Mouse (Mus musculus): ENCODE measurements around the gene Fry. TPM values are rescaled to one million over a fixed set of nuclear protein-coding genes. Genes with fewer than 3 reads are reported as not detected.

The Fry gene
- polyA plus RNA-seq, 1 experiment from 2014 or later: 5.5 TPM

DNA sequence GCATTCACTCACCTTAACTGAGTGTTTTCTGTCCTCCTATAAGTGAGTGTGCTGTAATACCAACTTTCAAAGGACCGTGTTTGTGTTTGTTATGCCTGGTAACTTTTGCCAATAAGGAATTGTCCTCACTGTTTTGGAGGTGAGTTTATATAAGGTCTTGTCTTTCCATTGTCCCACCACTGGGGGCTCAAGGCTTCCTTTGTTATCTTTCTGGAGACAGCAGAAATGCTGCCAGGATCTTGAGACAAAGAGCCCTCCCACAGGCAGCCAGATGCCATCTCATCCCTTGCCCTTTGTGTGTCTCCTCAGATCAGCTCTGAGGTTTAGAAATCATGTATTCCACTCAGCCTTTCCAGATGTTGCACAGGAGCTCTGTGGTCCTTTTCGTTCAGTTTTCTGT, 194.8 kb downstream of the Fry start:
- 0 out of 2 replicates have a peak, but pooled peaks have one; percentile 8 for TF ChIP-seq CTCF (IDR thresholded peaks at IDR 0.05; ENCODE audit: low read depth)
- 63% methylated on average over 2 of the region's 2 CpGs for WGBS
- ATAC-seq (ENCODE audit: insufficient read depth): no peak
- no peaks in the 10 kb centered on the region for H3K27me3 ChIP-seq (ENCODE audit: insufficient read depth, low read length)
- no peaks in the 10 kb centered on the region for H3K36me3 ChIP-seq (ENCODE audit: insufficient read depth)
- no peak overlapping the region for H3K27ac ChIP-seq (ENCODE audit: low read depth)
- no peak overlapping the region for H3K9ac ChIP-seq
- no peak overlapping the region for H3K4me3 ChIP-seq (ENCODE audit: low read depth, low read length)
- peaks cover 4% of the 10 kb centered on the region; the same call in 1 of the 2 replicates for H3K9me3 ChIP-seq (ENCODE audit: low read depth, low read length)
- DNase-seq: peak; percentile 17
- H3K4me1 ChIP-seq (ENCODE audit: insufficient read depth): no peaks in the 10 kb centered on the region
- H3K4me2 ChIP-seq: no peak overlapping the region

DNA sequence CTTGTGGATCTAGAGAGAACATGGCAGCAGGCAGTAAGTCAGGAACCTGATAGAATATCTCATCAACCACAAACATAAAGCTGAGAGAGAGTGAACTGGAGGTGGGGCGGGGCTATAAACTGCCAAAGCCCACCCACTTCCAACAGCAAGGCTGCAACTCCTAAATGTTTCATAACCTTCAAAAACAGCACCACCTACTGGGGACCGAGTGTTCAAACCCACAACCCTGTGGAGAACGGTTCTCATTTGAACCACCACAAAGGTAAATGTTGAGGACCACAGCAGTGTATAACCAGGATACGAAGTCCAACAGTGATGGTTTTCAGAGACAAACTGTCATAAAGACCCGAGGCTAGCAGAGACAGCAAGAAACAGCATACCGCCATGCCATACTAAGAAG, 196.1 kb downstream of the Fry start:
- 92% methylated on average over 6 of the region's 6 CpGs for WGBS
- Histone ChIP-seq H3K4me1 (ENCODE audit: insufficient read depth) (no peaks in the 10 kb centered on the region), H3K27ac (ENCODE audit: low read depth) (no peak overlapping the region), H3K4me2 (no peak overlapping the region), H3K36me3 (ENCODE audit: insufficient read depth) (no peaks in the 10 kb centered on the region), H3K4me3 (ENCODE audit: low read depth, low read length) (no peak overlapping the region), H3K9ac (no peak overlapping the region), H3K9me3 (ENCODE audit: low read depth, low read length) (peaks cover 4% of the 10 kb centered on the region; the same call in 1 of the 2 replicates), H3K27me3 (ENCODE audit: insufficient read depth, low read length) (no peaks in the 10 kb centered on the region)
- ATAC-seq (ENCODE audit: insufficient read depth): no peak
- no peak for TF ChIP-seq CTCF (IDR thresholded peaks at IDR 0.05; ENCODE audit: low read depth)
- DNase-seq: no peak

DNA sequence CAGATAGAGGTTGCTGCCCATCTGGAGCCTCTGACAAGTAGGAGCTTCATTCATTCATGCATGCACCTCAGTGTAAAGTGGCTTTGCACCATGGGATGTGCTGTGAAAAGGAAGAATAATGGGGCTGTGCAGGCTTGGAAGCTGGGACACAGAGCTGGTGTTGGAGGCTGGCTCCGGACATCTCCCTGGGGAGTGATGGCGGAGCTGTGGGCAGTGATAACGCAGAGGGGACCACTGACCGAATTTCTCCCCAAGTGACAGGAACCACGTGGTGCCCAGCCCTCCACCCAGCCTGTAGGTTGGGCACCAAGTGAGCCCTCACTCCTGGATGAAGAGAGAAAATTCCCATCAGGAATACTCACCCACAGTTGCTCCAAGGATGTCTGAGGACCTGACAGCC, 207.0 kb downstream of the Fry start:
- Histone ChIP-seq H3K4me1 (ENCODE audit: insufficient read depth) (no peaks in the 10 kb centered on the region), H3K9ac (no peak overlapping the region), H3K27me3 (ENCODE audit: insufficient read depth, low read length) (no peaks in the 10 kb centered on the region), H3K9me3 (ENCODE audit: low read depth, low read length) (no peaks in the 10 kb centered on the region), H3K36me3 (ENCODE audit: insufficient read depth) (no peaks in the 10 kb centered on the region), H3K4me2 (no peak overlapping the region), H3K4me3 (ENCODE audit: low read depth, low read length) (no peak overlapping the region), H3K27ac (ENCODE audit: low read depth) (no peak overlapping the region)
- DNase-seq (no peak), ATAC-seq (ENCODE audit: insufficient read depth) (no peak)
- TF ChIP-seq CTCF (IDR thresholded peaks at IDR 0.05; ENCODE audit: low read depth): no peak
- WGBS: 55% methylated on average over 5 of the region's 5 CpGs

GRCm38 (mm10) chr5:150328686-150329085, 210.2 kb downstream of the Fry start:
- TF ChIP-seq CTCF (IDR thresholded peaks at IDR 0.05; ENCODE audit: low read depth): no peak
- ATAC-seq (ENCODE audit: insufficient read depth) (no peak), DNase-seq (no peak)
- H3K4me1 ChIP-seq (ENCODE audit: insufficient read depth): peaks cover 3% of the 10 kb centered on the region; the same call in 1 of the 2 replicates
- WGBS: 87% methylated on average over 6 of the region's 6 CpGs
- H3K27me3 ChIP-seq (ENCODE audit: insufficient read depth, low read length): no peaks in the 10 kb centered on the region
- H3K4me3 ChIP-seq (ENCODE audit: low read depth, low read length): no peak overlapping the region
- H3K9ac ChIP-seq: no peak overlapping the region
- no peaks in the 10 kb centered on the region for H3K9me3 ChIP-seq (ENCODE audit: low read depth, low read length)
- H3K27ac ChIP-seq (ENCODE audit: low read depth): no peak overlapping the region
- no peak overlapping the region for H3K4me2 ChIP-seq
- H3K36me3 ChIP-seq (ENCODE audit: insufficient read depth): no peaks in the 10 kb centered on the region

DNA sequence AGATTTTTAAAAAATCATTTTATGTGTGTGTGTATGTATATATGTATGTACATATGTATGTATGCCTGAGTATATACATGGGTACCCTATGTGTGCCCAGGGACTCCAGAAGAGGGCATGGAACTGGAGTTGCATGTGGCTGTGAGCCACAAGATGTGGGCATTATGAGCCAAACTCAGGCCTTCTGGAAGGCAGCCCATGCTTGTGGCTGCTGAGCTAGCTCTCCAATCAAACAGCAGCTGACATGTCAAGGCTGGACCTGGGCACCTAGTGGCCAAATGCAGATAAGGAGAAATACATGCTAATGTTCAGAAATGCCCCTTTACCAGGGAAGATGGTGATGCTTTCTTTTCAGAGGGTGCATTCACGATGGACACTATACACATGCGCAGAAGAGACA, 213.4 kb downstream of the Fry start:
- H3K36me3 ChIP-seq (ENCODE audit: insufficient read depth): no peaks in the 10 kb centered on the region
- no peak overlapping the region for H3K4me2 ChIP-seq
- no peak overlapping the region for H3K4me3 ChIP-seq (ENCODE audit: low read depth, low read length)
- 79% methylated on average over 2 of the region's 2 CpGs for WGBS
- ATAC-seq (ENCODE audit: insufficient read depth) (no peak), DNase-seq (no peak)
- no peak overlapping the region for H3K9ac ChIP-seq
- H3K27me3 ChIP-seq (ENCODE audit: insufficient read depth, low read length): no peaks in the 10 kb centered on the region
- H3K27ac ChIP-seq (ENCODE audit: low read depth): no peak overlapping the region
- 0 out of 2 replicates have a peak, but pooled peaks have one; percentile 9 for TF ChIP-seq CTCF (IDR thresholded peaks at IDR 0.05; ENCODE audit: low read depth)
- H3K9me3 ChIP-seq (ENCODE audit: low read depth, low read length): no peaks in the 10 kb centered on the region
- peaks cover 3% of the 10 kb centered on the region; the same call in 1 of the 2 replicates for H3K4me1 ChIP-seq (ENCODE audit: insufficient read depth)

GRCm38 (mm10) chr5:150332810-150333209, 214.4 kb downstream of the Fry start:
- H3K4me1 ChIP-seq (ENCODE audit: insufficient read depth): peaks cover 3% of the 10 kb centered on the region; the same call in 1 of the 2 replicates
- no peaks in the 10 kb centered on the region for H3K9me3 ChIP-seq (ENCODE audit: low read depth, low read length)
- no peak overlapping the region for H3K9ac ChIP-seq
- H3K36me3 ChIP-seq (ENCODE audit: insufficient read depth): no peaks in the 10 kb centered on the region
- 45% methylated on average over 5 of the region's 5 CpGs for WGBS
- ATAC-seq (ENCODE audit: insufficient read depth) (no peak; the same call in 1 of the 2 replicates), DNase-seq (no peak)
- H3K4me3 ChIP-seq (ENCODE audit: low read depth, low read length): no peak overlapping the region
- H3K27me3 ChIP-seq (ENCODE audit: insufficient read depth, low read length): no peaks in the 10 kb centered on the region
- no peak overlapping the region for H3K27ac ChIP-seq (ENCODE audit: low read depth)
- TF ChIP-seq CTCF (IDR thresholded peaks at IDR 0.05; ENCODE audit: low read depth): no peak
- H3K4me2 ChIP-seq: no peak overlapping the region

DNA sequence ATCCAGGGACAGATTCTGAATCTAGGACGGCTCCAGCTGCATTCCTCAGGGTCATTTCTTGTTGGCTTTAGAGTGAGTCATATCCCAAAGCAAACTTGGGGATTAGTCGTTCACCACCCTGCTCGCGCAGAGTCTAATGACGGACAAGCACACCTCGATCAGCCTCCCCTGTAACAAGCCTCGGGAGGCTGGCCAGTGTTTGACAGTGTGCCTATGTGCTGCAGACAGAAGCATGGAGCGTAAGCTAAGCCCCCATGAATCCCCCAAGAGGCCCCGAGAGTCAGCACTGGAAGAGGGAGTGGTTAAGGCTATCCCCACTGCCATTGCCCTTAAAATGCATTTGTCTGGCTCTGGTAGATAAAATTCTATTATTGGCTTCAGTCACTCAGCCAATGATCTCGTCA, 214.9 kb downstream of the Fry start:
- Histone ChIP-seq H3K27me3 (ENCODE audit: insufficient read depth, low read length) (no peaks in the 10 kb centered on the region), H3K4me2 (0 out of 2 replicates have a peak overlapping the region, but pooled peaks have one; percentile 12), H3K9ac (no peak overlapping the region), H3K4me1 (ENCODE audit: insufficient read depth) (peaks cover 3% of the 10 kb centered on the region; the same call in 1 of the 2 replicates), H3K36me3 (ENCODE audit: insufficient read depth) (no peaks in the 10 kb centered on the region), H3K9me3 (ENCODE audit: low read depth, low read length) (no peaks in the 10 kb centered on the region), H3K27ac (ENCODE audit: low read depth) (0 out of 2 replicates have a peak overlapping the region, but pooled peaks have one; percentile 18), H3K4me3 (ENCODE audit: low read depth, low read length) (no peak overlapping the region)
- TF ChIP-seq CTCF (IDR thresholded peaks at IDR 0.05; ENCODE audit: low read depth): no peak
- WGBS: 51% methylated on average over 10 of the region's 10 CpGs
- ATAC-seq (ENCODE audit: insufficient read depth) (peak; percentile 78), DNase-seq (peak; percentile 18)

All from lung, embryonic 14.5 days (tissue).